Mouse (Mus musculus) E14TG2a.4 (cell line): ENCODE results near the gene Lipi.

Experiments
- H3K27me3 ChIP-seq: 2 replicates; pipeline ENCODE4 v1.6.1; 2014; ENCODE audit warnings: low read length, control low read depth; ENCODE audit not compliant: insufficient read depth
- H3K36me3 ChIP-seq: 2 replicates; pipeline ENCODE4 v1.6.1; 2014; ENCODE audit warnings: low read length, control low read depth; ENCODE audit not compliant: insufficient read depth
- H3K4me1 ChIP-seq: replicated peaks from 2 replicates; pipeline ENCODE4 v1.6.1; 2014; ENCODE audit warnings: low read depth, low read length, control low read depth
- H3K4me3 ChIP-seq: replicated peaks from 2 replicates; pipeline ENCODE4 v1.5.1; 2014; ENCODE audit warnings: mild to moderate bottlenecking, low read length
- H3K9me3 ChIP-seq: 2 replicates; pipeline ENCODE4 v1.6.1; 2014; ENCODE audit warnings: low read length, control low read depth
- CTCF ChIP-seq: conservative IDR thresholded peaks from 2 replicates; pipeline ENCODE4 v1.5.1; 2014; ENCODE audit warnings: low read length
- NANOG ChIP-seq: IDR thresholded peaks from 2 replicates; pipeline ENCODE4 v1.6.1; 2014; ENCODE audit warnings: borderline replicate concordance, low read length, mixed read lengths
- POU5F1 ChIP-seq: IDR thresholded peaks from 2 replicates; pipeline ENCODE4 v1.6.1; 2014; ENCODE audit warnings: low read length, borderline replicate concordance

The Lipi gene

GRCm38 (mm10) chr16:75585961-75586360 is at the start of gene Lipi:
Gene Lipi (minus strand): TSS chr16:75586061.
- H3K27me3 ChIP-seq = no peaks in the 10 kb centered on the region
- H3K4me3 ChIP-seq = no peak within 1 kb of the TSS
- no peak for TF ChIP-seq CTCF
- no peak for TF ChIP-seq POU5F1
- no peak for TF ChIP-seq NANOG
- H3K9me3 ChIP-seq = no peaks in the 10 kb centered on the region
- no peaks in the 10 kb centered on the region for H3K36me3 ChIP-seq
- no peaks in the 10 kb centered on the region for H3K4me1 ChIP-seq

- no peaks in the 10 kb centered on the region for H3K9me3 ChIP-seq
- TF ChIP-seq CTCF (no peak), POU5F1 (no peak), NANOG (no peak)
- no peaks in the 10 kb centered on the region for H3K27me3 ChIP-seq
- H3K36me3 ChIP-seq = no peaks in the 10 kb centered on the region
- H3K4me1 ChIP-seq = no peaks in the 10 kb centered on the region
- no peak overlapping the region for H3K4me3 ChIP-seq
These were observed 42.0 kb upstream of the Lipi start for GRCm38 (mm10) chr16:75627862-75628261.

- no peaks in the 10 kb centered on the region for H3K9me3 ChIP-seq
- no peaks in the 10 kb centered on the region for H3K27me3 ChIP-seq
- no peak overlapping the region for H3K4me3 ChIP-seq
- no peaks in the 10 kb centered on the region for H3K36me3 ChIP-seq
- peak; percentile 34 for TF ChIP-seq CTCF
- no peak for TF ChIP-seq POU5F1
- TF ChIP-seq NANOG = no peak
- H3K4me1 ChIP-seq = no peaks in the 10 kb centered on the region
These were observed 31.9 kb upstream of the Lipi start for GRCm38 (mm10) chr16:75617651-75618349.

GRCm38 (mm10) chr16:75612561-75612960 is 26.7 kb upstream of the Lipi start:
- no peaks in the 10 kb centered on the region for H3K4me1 ChIP-seq
- no peaks in the 10 kb centered on the region for H3K27me3 ChIP-seq
- no peaks in the 10 kb centered on the region for H3K9me3 ChIP-seq
- no peak overlapping the region for H3K4me3 ChIP-seq
- no peak for TF ChIP-seq CTCF
- TF ChIP-seq NANOG = no peak
- TF ChIP-seq POU5F1 = no peak
- no peaks in the 10 kb centered on the region for H3K36me3 ChIP-seq

GRCm38 (mm10) chr16:75606415-75606814 is 20.6 kb upstream of the Lipi start:
- H3K4me1 ChIP-seq = no peaks in the 10 kb centered on the region
- no peaks in the 10 kb centered on the region for H3K27me3 ChIP-seq
- TF ChIP-seq POU5F1 (no peak), NANOG (no peak), CTCF (no peak)
- no peaks in the 10 kb centered on the region for H3K9me3 ChIP-seq
- H3K36me3 ChIP-seq = no peaks in the 10 kb centered on the region
- no peak overlapping the region for H3K4me3 ChIP-seq

- no peaks in the 10 kb centered on the region for H3K9me3 ChIP-seq
- peak overlapping the region; percentile 85 for H3K4me3 ChIP-seq
- TF ChIP-seq CTCF (no peak), POU5F1 (no peak), NANOG (no peak)
- H3K27me3 ChIP-seq = peaks cover 14% of the 10 kb centered on the region
- no peaks in the 10 kb centered on the region for H3K36me3 ChIP-seq
- no peaks in the 10 kb centered on the region for H3K4me1 ChIP-seq
These were observed 7.8 kb upstream of the Lipi start for GRCm38 (mm10) chr16:75593501-75594183.

GRCm38 (mm10) chr16:75592671-75593500 is 7.0 kb upstream of the Lipi start, which contains the start of gene Rbm11:
Gene Rbm11 (plus strand): TSS chr16:75592844.
- Histone ChIP-seq H3K9me3 (no peaks in the 10 kb centered on the region), H3K36me3 (no peaks in the 10 kb centered on the region), H3K4me3 (peak within 1 kb of the TSS; percentile 85), H3K27me3 (peaks cover 14% of the 10 kb centered on the region), H3K4me1 (no peaks in the 10 kb centered on the region)
- TF ChIP-seq CTCF (no peak), POU5F1 (no peak), NANOG (no peak)

GRCm38 (mm10) chr16:75586466-75586865 is 605 bp upstream of the Lipi start:
- no peak for TF ChIP-seq POU5F1
- TF ChIP-seq NANOG = no peak
- TF ChIP-seq CTCF = no peak
- Histone ChIP-seq H3K9me3 (no peaks in the 10 kb centered on the region), H3K4me1 (no peaks in the 10 kb centered on the region), H3K36me3 (no peaks in the 10 kb centered on the region), H3K4me3 (no peak overlapping the region), H3K27me3 (no peaks in the 10 kb centered on the region)
